Mouse (Mus musculus) ES-E14 (cell line): Measurements from ENCODE around the gene Tdrd9.

Experiments used
- CHD2 ChIP-seq: IDR thresholded peaks from 2 replicates; pipeline ENCODE4 v1.6.1; 2014; ENCODE audit warnings: mild to moderate bottlenecking, low read depth, low read length, inconsistent platforms
- HCFC1 ChIP-seq: IDR thresholded peaks from 2 replicates; pipeline ENCODE4 v1.6.1; 2012; ENCODE audit warnings: low read length, inconsistent platforms, borderline replicate concordance; ENCODE audit not compliant: insufficient read depth
- MAFK ChIP-seq: IDR thresholded peaks from 2 replicates; pipeline ENCODE4 v1.6.1; 2014; ENCODE audit warnings: mild to moderate bottlenecking, low read depth, low read length, inconsistent platforms; ENCODE audit not compliant: insufficient read depth
- ZC3H11A ChIP-seq: IDR thresholded peaks from 2 replicates; pipeline ENCODE4 v1.6.1; 2012; ENCODE audit warnings: low read depth, mild to moderate bottlenecking, inconsistent platforms, low read length, borderline replicate concordance
- ZNF384 ChIP-seq: IDR thresholded peaks from 2 replicates; pipeline ENCODE4 v1.6.1; 2012; ENCODE audit warnings: low read depth, low read length, inconsistent platforms

GRCm38 (mm10) chr12:112042681-112043080 lies 71.3 kb downstream of the Tdrd9 start:
- TF ChIP-seq HCFC1 (no peak), MAFK (no peak), ZC3H11A (no peak), CHD2 (no peak), ZNF384 (no peak)
